Mouse (Mus musculus): ENCODE measurements at regions not wholly inside any gene's neighbourhood (a gene's known extent, or its start where the extent isn't known, plus 50 kb on each side); places are given as distances from the start of the nearest gene placed in this dataset.

DNA sequence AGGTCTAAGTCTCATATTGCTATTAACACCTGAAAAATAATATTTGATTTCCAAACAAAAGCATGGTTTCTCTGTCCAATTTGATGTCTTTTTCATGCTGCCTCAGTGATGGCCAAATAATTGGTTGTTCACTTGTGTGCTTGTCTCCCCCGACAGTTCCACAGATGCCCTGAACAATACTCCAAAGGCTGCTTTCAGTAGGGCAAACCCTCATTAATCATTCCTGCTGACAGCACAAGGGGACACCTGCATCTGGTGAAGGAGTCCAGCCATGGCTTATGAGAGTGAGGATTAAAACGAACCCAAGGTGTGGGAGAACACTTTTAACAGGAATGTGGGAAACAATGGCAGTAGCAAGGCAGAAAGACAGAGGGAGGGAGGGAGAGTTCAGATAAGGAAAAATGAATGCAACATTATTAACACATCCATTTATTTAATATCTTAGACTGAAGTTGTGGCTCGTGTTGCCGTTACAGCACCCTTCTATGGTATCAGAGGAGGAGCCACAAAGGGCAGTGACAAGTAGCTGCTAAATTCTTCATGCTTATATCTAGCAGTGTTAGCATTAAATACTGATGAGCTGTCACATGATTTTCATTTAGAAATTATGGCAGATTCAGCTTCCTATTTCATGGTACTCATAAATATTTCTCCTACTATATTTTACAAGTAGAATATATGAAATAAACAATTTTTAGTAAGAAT is 501.8 kb upstream of the Mms22l start:
- DNase-seq = no peak

DNA sequence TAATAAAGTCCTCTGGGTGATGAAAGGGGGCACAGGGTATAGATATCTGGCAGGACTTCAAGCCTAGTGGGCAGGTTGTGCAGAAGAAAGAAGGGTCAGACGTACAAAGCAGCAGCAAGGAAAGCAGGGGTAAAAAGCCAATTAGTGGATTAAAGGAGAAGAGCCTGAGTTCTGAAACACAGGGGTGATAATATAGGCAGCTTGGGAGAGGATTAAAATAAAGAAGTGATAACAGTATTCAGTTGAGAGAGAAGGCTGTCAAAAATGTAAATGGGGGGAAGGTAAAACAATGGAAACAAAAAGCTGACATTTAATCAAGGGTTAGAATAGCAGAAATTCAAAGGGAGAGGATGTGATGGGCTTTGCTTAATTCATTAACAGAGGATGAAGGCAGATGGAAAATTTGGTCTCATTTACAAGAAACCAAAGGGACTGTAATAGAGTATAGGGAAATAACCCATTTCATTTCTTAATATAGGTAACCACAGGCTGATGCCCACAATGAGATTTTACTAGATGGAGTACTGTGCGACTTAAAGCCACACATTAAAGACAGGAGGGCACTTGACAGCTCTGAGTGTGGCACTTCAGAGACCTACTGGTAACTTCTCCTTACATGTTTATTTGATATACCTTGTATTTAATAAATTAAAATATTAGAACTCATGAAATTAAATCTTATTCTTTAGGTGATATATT is 489.8 kb upstream of the Mms22l start:
- no peak for DNase-seq

GRCm38 (mm10) chr4:24019178-24020104 is 476.8 kb upstream of the Mms22l start:
- peak; percentile 32 for DNase-seq

Small RNA genes lying in the stretch of these regions (microRNA-seq; reads per million reads assigned to microRNA genes)
- 0 reads per million in 2 experiments for gene Gm25978
